Mouse (Mus musculus) G1E (cell line): ENCODE data around the gene Gm49337. TPM values are rescaled to one million over a fixed set of nuclear protein-coding genes. Genes with fewer than 3 reads are reported as not detected.

Source experiments
- ATAC-seq: 2 replicates; pipeline ENCODE4 v1.8.0; 2016; ENCODE audit warnings: mild to moderate bottlenecking; ENCODE audit not compliant: insufficient number of reproducible peaks, poor library complexity, low FRiP score, severe bottlenecking; ENCODE audit errors: extremely low read depth
- DNase-seq: peaks from one replicate; pipeline ENCODE4 v3.0.0; 2012; ENCODE audit warnings: low spot score
- H3K27me3 ChIP-seq: 2 replicates; pipeline ENCODE4 v1.6.1; 2012; ENCODE audit warnings: mild to moderate bottlenecking, low read length, inconsistent platforms; ENCODE audit not compliant: insufficient read depth
- H3K36me3 ChIP-seq: replicated peaks from 2 replicates; pipeline ENCODE3; 2012; ENCODE audit warnings: mild to moderate bottlenecking, inconsistent platforms
- H3K4me1 ChIP-seq: 2 replicates; pipeline ENCODE4 v1.6.1; 2012; ENCODE audit warnings: low read depth, low read length, inconsistent platforms, mixed read lengths; ENCODE audit not compliant: insufficient read depth
- H3K4me3 ChIP-seq: 2 replicates; pipeline ENCODE4 v1.5.1; 2012; ENCODE audit warnings: low read depth, mild to moderate bottlenecking, inconsistent platforms, low read length, moderate library complexity, mixed read lengths
- H3K9me3 ChIP-seq: replicated peaks from 2 replicates; pipeline ENCODE4 v1.6.1; 2012; ENCODE audit warnings: inconsistent platforms
- CTCF ChIP-seq: IDR thresholded peaks from 2 replicates; pipeline ENCODE4 v1.5.1; 2012; ENCODE audit warnings: low read depth, low read length, inconsistent platforms, mixed read lengths
- GATA1 ChIP-seq: IDR thresholded peaks from 2 replicates; pipeline ENCODE4 v1.6.1; 2012; ENCODE audit warnings: borderline replicate concordance, low read length, inconsistent platforms, mixed read lengths
- GATA2 ChIP-seq: IDR thresholded peaks from 2 replicates; pipeline ENCODE4 v1.6.1; 2012; ENCODE audit warnings: low read depth, low read length, inconsistent platforms, borderline replicate concordance
- POLR2AphosphoS5 ChIP-seq: IDR thresholded peaks from 2 replicates; pipeline ENCODE4 v1.6.1; 2012; ENCODE audit warnings: low read depth, low read length, inconsistent platforms; ENCODE audit not compliant: insufficient replicate concordance
- TAL1 ChIP-seq: conservative IDR thresholded peaks from 2 replicates; pipeline ENCODE4 v1.6.1; 2012; ENCODE audit warnings: low read depth, low read length, inconsistent platforms, mixed read lengths
- polyA plus RNA-seq: library from polyadenylated mRNA; stranded (reverse); fragments of >175 nt; gene quantifications from 2 replicates; pipeline ENCODE4 v1.2.3, GENCODE M21; 2012
- total RNA-seq, 2 experiments: library from RNA; stranded (forward) in 1 of 2; stranded (reverse) in 1 of 2; fragments of 200-1000 nt in 1 of 2; fragments of >200 nt in 1 of 2; fragmentation: Nextera tagmentation in 1 of 2; gene quantifications; 2 replicates each; pipeline ENCODE4 v1.2.3; 2014 to 2017

Gene Gm49337
- total and polyA plus RNA-seq, 3 experiments: not detected

DNA sequence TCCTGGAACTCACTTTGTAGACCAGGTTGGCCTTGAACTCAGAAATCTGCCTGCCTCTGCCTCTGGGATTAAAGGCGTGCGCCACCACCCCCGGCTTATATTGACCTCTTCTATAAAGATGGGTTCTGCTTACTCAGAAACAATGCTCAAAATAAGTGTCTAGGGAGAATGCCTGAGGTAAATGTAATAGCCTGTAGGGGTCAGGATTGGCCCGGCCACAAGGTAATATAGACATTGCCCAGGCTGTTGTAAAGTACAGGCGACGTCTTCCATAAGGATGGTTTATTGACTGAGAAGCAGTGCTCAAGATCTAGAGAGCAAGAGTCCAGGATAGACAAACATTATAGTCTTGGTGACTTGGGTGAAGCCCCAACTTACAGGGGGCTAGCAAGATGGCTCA, 95.0 kb downstream of the Gm49337 start:
- TF ChIP-seq POLR2AphosphoS5: no peak
- TF ChIP-seq GATA2: no peak
- no peak for TF ChIP-seq TAL1
- TF ChIP-seq CTCF: no peak
- no peak for TF ChIP-seq GATA1
- H3K4me1 ChIP-seq: no peaks in the 10 kb centered on the region
- peaks cover 8% of the 10 kb centered on the region for H3K36me3 ChIP-seq
- H3K4me3 ChIP-seq: no peak overlapping the region
- H3K9me3 ChIP-seq: no peaks in the 10 kb centered on the region
- ATAC-seq: no peak
- H3K27me3 ChIP-seq: no peaks in the 10 kb centered on the region
- no peak for DNase-seq

- ATAC-seq (no peak), DNase-seq (no peak)
- no peaks in the 10 kb centered on the region for H3K27me3 ChIP-seq
- H3K9me3 ChIP-seq: no peaks in the 10 kb centered on the region
- H3K4me1 ChIP-seq: no peaks in the 10 kb centered on the region
- no peak overlapping the region for H3K4me3 ChIP-seq
- H3K36me3 ChIP-seq: no peaks in the 10 kb centered on the region
- TF ChIP-seq GATA1: no peak
- no peak for TF ChIP-seq TAL1
- no peak for TF ChIP-seq GATA2
- TF ChIP-seq POLR2AphosphoS5: no peak
- TF ChIP-seq CTCF: no peak
Observed at GRCm38 (mm10) chr4:116282211-116282610, 109.0 kb downstream of the Gm49337 start.

DNA sequence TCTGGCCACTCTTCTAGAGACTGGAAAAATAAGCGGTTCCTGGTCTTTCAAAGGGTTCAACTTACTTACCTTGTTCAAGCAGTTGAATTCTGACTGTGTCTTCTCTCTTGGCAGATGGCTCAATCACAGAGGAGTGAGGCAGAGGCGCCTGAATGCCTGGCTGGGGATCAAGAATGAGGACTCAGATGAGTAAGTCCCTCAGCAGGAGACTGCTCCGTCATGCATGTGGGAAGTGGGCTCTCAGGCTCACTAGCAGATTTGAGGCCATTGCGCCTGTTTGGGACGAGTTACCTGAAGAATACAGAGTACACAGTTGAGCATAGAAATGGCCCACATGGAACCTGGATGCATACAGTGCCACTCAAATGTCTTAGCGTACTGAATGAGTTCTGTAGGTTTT, 118.4 kb downstream of the Gm49337 start:
- H3K27me3 ChIP-seq: no peaks in the 10 kb centered on the region
- H3K4me1 ChIP-seq: no peaks in the 10 kb centered on the region
- no peak overlapping the region for H3K4me3 ChIP-seq
- ATAC-seq: no peak
- H3K9me3 ChIP-seq: no peaks in the 10 kb centered on the region
- H3K36me3 ChIP-seq: peaks cover 12% of the 10 kb centered on the region
- no peak for TF ChIP-seq CTCF
- TF ChIP-seq GATA1: no peak
- no peak for TF ChIP-seq TAL1
- TF ChIP-seq POLR2AphosphoS5: no peak
- TF ChIP-seq GATA2: no peak
- DNase-seq: no peak

- no peaks in the 10 kb centered on the region for H3K9me3 ChIP-seq
- no peaks in the 10 kb centered on the region for H3K27me3 ChIP-seq
- H3K4me1 ChIP-seq: no peaks in the 10 kb centered on the region
- DNase-seq: no peak
- H3K4me3 ChIP-seq: no peak overlapping the region
- no peak for TF ChIP-seq CTCF
- TF ChIP-seq GATA1: no peak
- no peak for TF ChIP-seq GATA2
- no peak for TF ChIP-seq POLR2AphosphoS5
- no peak for TF ChIP-seq TAL1
- ATAC-seq: no peak
- peaks cover 6% of the 10 kb centered on the region for H3K36me3 ChIP-seq
Observed at GRCm38 (mm10) chr4:116293296-116293695, 120.1 kb downstream of the Gm49337 start.

DNA sequence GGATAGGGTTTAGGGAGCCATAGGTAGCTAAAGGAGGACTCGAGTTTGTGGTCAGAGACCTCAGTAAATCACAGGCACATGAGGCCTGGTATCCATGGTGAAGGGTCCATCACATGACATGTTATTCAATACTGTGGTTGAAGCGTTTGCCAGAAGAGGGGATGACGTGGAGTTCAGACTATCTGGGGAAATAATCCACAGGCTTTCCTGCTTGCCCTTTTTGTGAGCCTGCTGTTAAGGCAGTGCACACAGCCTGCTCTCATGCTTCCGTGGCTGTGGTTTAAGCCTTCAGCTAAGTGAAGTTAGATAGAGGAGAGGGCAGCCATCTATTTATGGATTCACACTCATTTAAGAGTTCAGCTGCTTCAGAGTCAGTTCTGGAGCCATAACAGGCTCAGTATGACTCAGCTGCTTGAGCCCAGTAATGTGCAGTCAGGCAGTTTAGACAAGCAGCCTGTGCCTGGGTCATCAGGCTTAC, 127.7 kb downstream of the Gm49337 start:
- Histone ChIP-seq H3K27me3 (no peaks in the 10 kb centered on the region), H3K36me3 (peaks cover 5% of the 10 kb centered on the region), H3K4me1 (peaks cover 17% of the 10 kb centered on the region), H3K4me3 (no peak overlapping the region), H3K9me3 (no peaks in the 10 kb centered on the region)
- TF ChIP-seq GATA2 (no peak), GATA1 (no peak), POLR2AphosphoS5 (no peak), TAL1 (no peak), CTCF (no peak)
- DNase-seq (no peak), ATAC-seq (peak; percentile 74)

DNA sequence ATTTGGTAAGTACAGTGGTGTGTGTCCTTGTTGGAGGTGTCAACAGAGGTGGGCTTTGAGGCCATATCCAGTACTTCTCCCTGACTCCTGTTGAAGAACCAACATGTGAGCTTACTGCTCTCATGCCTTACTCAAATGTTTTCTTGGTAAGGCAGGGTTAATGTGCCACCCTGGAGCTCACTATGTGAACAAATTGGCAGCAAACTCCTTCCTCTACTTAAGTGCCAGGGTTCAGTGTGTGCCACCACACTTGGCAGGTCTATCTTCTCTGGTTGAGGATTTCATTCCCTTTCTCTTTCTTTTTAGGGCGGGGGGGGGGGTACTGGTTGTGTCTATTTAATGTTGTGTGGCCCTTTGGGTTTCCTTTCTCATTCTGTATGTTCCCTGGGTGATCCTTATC, 131.4 kb downstream of the Gm49337 start:
- Histone ChIP-seq H3K4me3 (no peak overlapping the region), H3K4me1 (peaks cover 14% of the 10 kb centered on the region), H3K9me3 (no peaks in the 10 kb centered on the region), H3K36me3 (peaks cover 32% of the 10 kb centered on the region), H3K27me3 (no peaks in the 10 kb centered on the region)
- DNase-seq (no peak), ATAC-seq (no peak)
- TF ChIP-seq GATA2 (no peak), GATA1 (no peak)
